Mouse (Mus musculus): Measurements from ENCODE around the gene Pafah1b2. TPM values are rescaled to one million over a fixed set of nuclear protein-coding genes. Genes with fewer than 3 reads are reported as not detected.
A peak's percentile ranks its signal among the peaks of the same experiment; 100 is the strongest.

Pafah1b2 gene
- polyA plus RNA-seq, 1 experiment from 2014 or later, result 148 TPM

DNA sequence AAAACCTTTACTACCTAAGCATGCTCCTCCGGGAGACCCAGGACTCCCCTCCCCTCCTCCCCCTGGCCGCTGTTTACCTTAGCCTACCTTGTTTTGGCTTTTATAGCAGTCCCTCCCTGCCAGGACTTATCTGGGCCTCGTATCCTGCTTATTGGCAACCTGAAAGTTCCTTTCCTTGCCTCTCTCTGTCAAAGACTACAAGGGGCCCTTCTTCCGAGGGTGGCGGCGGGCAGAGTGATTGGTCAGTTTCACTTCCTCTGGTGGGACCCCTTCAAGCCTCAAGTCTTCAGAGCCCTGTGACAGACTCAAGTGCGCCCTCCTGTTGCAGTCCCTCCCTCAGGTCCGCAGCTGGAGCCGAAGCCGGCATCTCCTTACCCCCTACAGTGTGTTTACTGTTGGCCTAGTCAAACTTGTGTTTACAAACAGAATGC lies 1.8 kb upstream of the Pafah1b2 start:
- Histone ChIP-seq H3K4me1 (ENCODE audit: control insufficient read depth in 2 of 2, insufficient read depth in 2 of 2, low read length in 2 of 2) (peaks cover 24 to 46% of the 10 kb centered on the region in 2 experiments), H3K27me3 (ENCODE audit: control insufficient read depth, insufficient read depth, low read length) (no peaks in the 10 kb centered on the region), H3K27ac (replicated peaks in 1 of 2; ENCODE audit: control insufficient read depth in 1 of 2, insufficient read depth in 1 of 2, low read depth in 2 of 2, low read length in 2 of 2) (peak overlapping the region; percentile 65 to 95), H3K4me2 (ENCODE audit: low read length) (peak overlapping the region; percentile 78), H3K4me3 (ENCODE audit: control insufficient read depth in 1 of 2, insufficient read depth in 1 of 2, low read depth in 1 of 2, low read length in 2 of 2) (peak overlapping the region; percentile 55 to 95), H3K36me3 (ENCODE audit: control insufficient read depth, insufficient read depth, low read length) (peaks cover 9% of the 10 kb centered on the region; the same call in 1 of the 2 replicates), H3K9me3 (ENCODE audit: control insufficient read depth, low read length) (no peaks in the 10 kb centered on the region), H3K9ac (ENCODE audit: low read length) (peak overlapping the region; percentile 98)
- 2% methylated on average over 10 of the region's 10 CpGs for WGBS
- ATAC-seq (ENCODE audit: insufficient number of reproducible peaks, insufficient read depth, low FRiP score, low read depth), result no peak

DNA sequence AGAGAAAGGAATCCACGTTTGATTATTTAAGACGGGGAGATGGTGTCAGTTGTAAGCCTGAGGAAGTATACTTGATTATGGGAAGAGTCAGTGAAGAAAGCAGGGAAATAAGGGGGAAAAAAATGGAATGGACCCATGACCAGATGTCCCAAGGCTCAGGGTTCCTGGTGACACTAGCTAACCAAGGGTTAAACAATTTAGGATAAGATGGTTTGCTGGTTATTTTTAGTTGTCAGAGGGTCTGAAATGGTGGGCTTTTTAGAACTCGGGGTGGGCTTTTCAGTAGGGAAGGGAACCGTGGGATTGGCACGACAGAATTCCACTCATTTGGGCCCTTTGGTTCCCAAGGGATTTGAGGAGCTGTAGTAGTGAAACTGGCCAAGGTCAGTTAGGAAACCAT lies 1.1 kb upstream of the Pafah1b2 start:
- Histone ChIP-seq H3K4me2 (ENCODE audit: low read length) (peak overlapping the region; percentile 78), H3K4me1 (ENCODE audit: control insufficient read depth in 2 of 2, insufficient read depth in 2 of 2, low read length in 2 of 2) (peaks cover 24 to 46% of the 10 kb centered on the region in 2 experiments), H3K9ac (ENCODE audit: low read length) (peak overlapping the region; percentile 98), H3K4me3 (ENCODE audit: control insufficient read depth in 1 of 2, insufficient read depth in 1 of 2, low read depth in 1 of 2, low read length in 2 of 2) (peak overlapping the region; percentile 91 to 95), H3K36me3 (ENCODE audit: control insufficient read depth, insufficient read depth, low read length) (peaks cover 3% of the 10 kb centered on the region; the same call in 1 of the 2 replicates), H3K9me3 (ENCODE audit: control insufficient read depth, low read length) (no peaks in the 10 kb centered on the region), H3K27me3 (ENCODE audit: control insufficient read depth, insufficient read depth, low read length) (no peaks in the 10 kb centered on the region), H3K27ac (replicated peaks in 1 of 2; ENCODE audit: control insufficient read depth in 1 of 2, insufficient read depth in 1 of 2, low read depth in 2 of 2, low read length in 2 of 2) (peak overlapping the region; percentile 70 to 95)
- no peak for ATAC-seq (ENCODE audit: insufficient number of reproducible peaks, insufficient read depth, low FRiP score, low read depth)
- 2% methylated on average over 5 of the region's 5 CpGs for WGBS

DNA sequence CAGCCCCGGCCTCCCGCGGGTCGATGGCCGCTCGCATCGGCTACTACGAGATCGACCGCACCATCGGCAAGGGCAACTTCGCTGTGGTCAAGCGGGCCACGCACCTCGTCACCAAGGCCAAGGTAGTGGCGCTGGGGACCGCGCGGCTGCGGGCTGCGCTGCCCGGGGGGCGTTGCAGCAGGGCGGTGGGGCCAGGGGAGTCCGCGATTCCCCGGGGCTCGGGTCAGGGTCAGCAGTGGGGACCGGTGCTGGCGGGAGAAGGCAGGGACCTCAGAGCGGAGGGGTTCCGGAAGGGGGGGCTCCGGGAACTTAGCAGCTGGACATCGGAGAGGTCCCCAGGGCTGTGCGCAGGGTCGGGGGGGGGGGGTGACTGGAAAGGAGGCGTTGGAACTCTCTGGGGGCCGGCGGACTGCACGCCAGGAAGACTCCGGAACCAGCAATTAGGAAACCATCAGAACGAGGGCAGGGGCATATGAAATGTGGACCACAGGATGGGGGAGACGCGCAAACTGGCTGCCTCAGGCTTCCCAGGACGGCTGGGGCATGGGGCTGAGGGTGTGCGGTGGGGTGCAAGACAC lies 608 bp upstream of the Pafah1b2 start:
- WGBS, result under 1% methylated on average over 40 of the region's 46 CpGs
- peak; percentile 37 for ATAC-seq (ENCODE audit: insufficient number of reproducible peaks, insufficient read depth, low FRiP score, low read depth)
- H3K4me1 ChIP-seq (ENCODE audit: control insufficient read depth in 2 of 2, insufficient read depth in 2 of 2, low read length in 2 of 2), result peaks cover 24 to 45% of the 10 kb centered on the region in 2 experiments

GRCm38 (mm10) chr9:46011094-46011970 lies 1.2 kb downstream of the Pafah1b2 start:
- Histone ChIP-seq H3K4me1 (ENCODE audit: control insufficient read depth in 2 of 2, insufficient read depth in 2 of 2, low read length in 2 of 2) (peaks cover 20 to 35% of the 10 kb centered on the region in 2 experiments), H3K9me3 (ENCODE audit: control insufficient read depth, low read length) (no peaks in the 10 kb centered on the region), H3K27ac (replicated peaks in 1 of 2; ENCODE audit: control insufficient read depth in 1 of 2, insufficient read depth in 1 of 2, low read depth in 2 of 2, low read length in 2 of 2) (peak overlapping the region in 1 of 2 experiments; percentile 55; a peak in 1 of 4 replicates), H3K4me2 (ENCODE audit: low read length) (peak overlapping the region; percentile 78), H3K9ac (ENCODE audit: low read length) (peak overlapping the region; percentile 98; the same call in 1 of the 2 replicates), H3K36me3 (ENCODE audit: control insufficient read depth, insufficient read depth, low read length) (no peaks in the 10 kb centered on the region), H3K27me3 (ENCODE audit: control insufficient read depth, insufficient read depth, low read length) (no peaks in the 10 kb centered on the region), H3K4me3 (ENCODE audit: control insufficient read depth in 1 of 2, insufficient read depth in 1 of 2, low read depth in 1 of 2, low read length in 2 of 2) (no peak overlapping the region)
- no peak for ATAC-seq (ENCODE audit: insufficient number of reproducible peaks, insufficient read depth, low FRiP score, low read depth)
- WGBS, result 49% methylated on average over 3 of the region's 3 CpGs

More for the DNA sequence above, 608 bp upstream of the Pafah1b2 start:
- Histone ChIP-seq H3K4me3 (ENCODE audit: control insufficient read depth in 1 of 2, insufficient read depth in 1 of 2, low read depth in 1 of 2, low read length in 2 of 2) (peak overlapping the region; percentile 91 to 95), H3K36me3 (ENCODE audit: control insufficient read depth, insufficient read depth, low read length) (no peaks in the 10 kb centered on the region; the same call in 1 of the 2 replicates), H3K27me3 (ENCODE audit: control insufficient read depth, insufficient read depth, low read length) (no peaks in the 10 kb centered on the region), H3K4me2 (ENCODE audit: low read length) (peak overlapping the region; percentile 78), H3K27ac (replicated peaks in 1 of 2; ENCODE audit: control insufficient read depth in 1 of 2, insufficient read depth in 1 of 2, low read depth in 2 of 2, low read length in 2 of 2) (peak overlapping the region; percentile 70 to 95), H3K9ac (ENCODE audit: low read length) (peak overlapping the region; percentile 98), H3K9me3 (ENCODE audit: control insufficient read depth, low read length) (no peaks in the 10 kb centered on the region)

DNA sequence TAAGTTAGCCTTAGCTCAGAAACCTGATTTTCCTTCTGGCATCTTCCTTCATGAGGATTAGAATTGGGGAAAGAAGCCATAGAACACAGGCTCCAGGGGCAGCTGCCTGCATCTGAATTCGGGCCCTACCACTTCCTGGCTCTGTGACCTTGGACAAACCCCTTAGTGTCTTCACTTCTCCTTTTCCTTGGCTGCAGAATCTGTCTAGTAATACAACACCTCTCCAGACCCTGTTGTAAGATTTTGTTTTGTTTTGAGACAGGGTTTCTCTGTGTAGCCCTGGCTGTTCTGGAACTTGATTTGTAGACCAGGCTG lies 2.9 kb downstream of the Pafah1b2 start:
- WGBS, result 61% methylated on average over 1 of the region's 1 CpGs
- Histone ChIP-seq H3K9me3 (ENCODE audit: control insufficient read depth, low read length) (no peaks in the 10 kb centered on the region), H3K4me1 (ENCODE audit: control insufficient read depth in 2 of 2, insufficient read depth in 2 of 2, low read length in 2 of 2) (peaks cover 10 to 18% of the 10 kb centered on the region in 2 experiments), H3K36me3 (ENCODE audit: control insufficient read depth, insufficient read depth, low read length) (no peaks in the 10 kb centered on the region), H3K4me3 (ENCODE audit: control insufficient read depth in 1 of 2, insufficient read depth in 1 of 2, low read depth in 1 of 2, low read length in 2 of 2) (no peak overlapping the region), H3K9ac (ENCODE audit: low read length) (no peak overlapping the region), H3K27ac (replicated peaks in 1 of 2; ENCODE audit: control insufficient read depth in 1 of 2, insufficient read depth in 1 of 2, low read depth in 2 of 2, low read length in 2 of 2) (no peak overlapping the region), H3K4me2 (ENCODE audit: low read length) (no peak overlapping the region), H3K27me3 (ENCODE audit: control insufficient read depth, insufficient read depth, low read length) (no peaks in the 10 kb centered on the region)
- ATAC-seq (ENCODE audit: insufficient number of reproducible peaks, insufficient read depth, low FRiP score, low read depth), result no peak

DNA sequence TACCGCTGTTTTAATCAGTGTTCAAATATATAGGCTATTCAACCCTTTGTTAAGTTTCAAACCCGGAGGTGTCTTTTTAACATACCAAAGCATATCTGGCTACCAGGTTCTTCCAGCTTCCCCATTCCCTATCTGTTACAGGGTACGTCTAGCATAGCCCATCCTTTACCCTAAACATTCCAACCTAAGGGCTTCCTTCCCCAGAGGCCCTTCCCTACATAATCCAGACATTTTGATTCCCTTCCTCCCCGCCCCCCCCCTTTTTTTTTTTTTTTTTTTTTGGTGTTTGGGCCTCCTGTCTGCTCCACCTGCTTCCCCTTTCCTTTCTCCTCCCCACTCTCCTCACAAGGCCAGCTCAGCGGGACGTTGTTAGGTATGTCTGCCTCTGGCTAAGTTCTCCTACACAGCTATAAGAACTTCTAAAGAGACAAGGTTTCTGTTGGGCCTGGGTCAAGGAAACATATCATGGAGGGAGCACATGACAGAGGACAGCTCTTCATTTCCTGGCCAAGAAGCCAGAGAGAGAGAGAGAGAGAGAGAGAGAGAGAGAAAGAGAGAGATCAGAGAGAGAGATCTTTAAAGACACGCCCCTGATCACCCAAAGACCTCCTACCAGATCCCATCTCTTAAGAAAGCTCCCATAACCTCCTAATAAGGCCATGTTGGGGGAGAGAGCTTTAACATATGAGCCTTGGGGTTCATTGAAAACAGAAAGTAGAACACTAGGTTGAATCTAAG lies 3.4 kb downstream of the Pafah1b2 start:
- no peak overlapping the region for H3K4me2 ChIP-seq (ENCODE audit: low read length)
- H3K4me1 ChIP-seq (ENCODE audit: control insufficient read depth in 2 of 2, insufficient read depth in 2 of 2, low read length in 2 of 2), result peaks cover 5 to 13% of the 10 kb centered on the region in 2 experiments
- no peaks in the 10 kb centered on the region for H3K9me3 ChIP-seq (ENCODE audit: control insufficient read depth, low read length)
- H3K27me3 ChIP-seq (ENCODE audit: control insufficient read depth, insufficient read depth, low read length), result no peaks in the 10 kb centered on the region
- H3K27ac ChIP-seq (replicated peaks in 1 of 2; ENCODE audit: control insufficient read depth in 1 of 2, insufficient read depth in 1 of 2, low read depth in 2 of 2, low read length in 2 of 2), result no peak overlapping the region
- H3K9ac ChIP-seq (ENCODE audit: low read length), result no peak overlapping the region
- no peaks in the 10 kb centered on the region for H3K36me3 ChIP-seq (ENCODE audit: control insufficient read depth, insufficient read depth, low read length)
- WGBS, result 67% methylated on average over 7 of the region's 7 CpGs
- ATAC-seq (ENCODE audit: insufficient number of reproducible peaks, insufficient read depth, low FRiP score, low read depth), result no peak
- H3K4me3 ChIP-seq (ENCODE audit: control insufficient read depth in 1 of 2, insufficient read depth in 1 of 2, low read depth in 1 of 2, low read length in 2 of 2), result no peak overlapping the region

GRCm38 (mm10) chr9:46006224-46006623 lies 6.3 kb downstream of the Pafah1b2 start:
- no peaks in the 10 kb centered on the region for H3K4me1 ChIP-seq (ENCODE audit: control insufficient read depth in 2 of 2, insufficient read depth in 2 of 2, low read length in 2 of 2)
- no peaks in the 10 kb centered on the region for H3K9me3 ChIP-seq (ENCODE audit: control insufficient read depth, low read length)
- ATAC-seq (ENCODE audit: insufficient number of reproducible peaks, insufficient read depth, low FRiP score, low read depth), result no peak
- WGBS, result 64% methylated on average over 5 of the region's 5 CpGs
- no peaks in the 10 kb centered on the region for H3K27me3 ChIP-seq (ENCODE audit: control insufficient read depth, insufficient read depth, low read length)
- H3K27ac ChIP-seq (replicated peaks in 1 of 2; ENCODE audit: control insufficient read depth in 1 of 2, insufficient read depth in 1 of 2, low read depth in 2 of 2, low read length in 2 of 2), result no peak overlapping the region
- no peak overlapping the region for H3K9ac ChIP-seq (ENCODE audit: low read length)
- H3K36me3 ChIP-seq (ENCODE audit: control insufficient read depth, insufficient read depth, low read length), result no peaks in the 10 kb centered on the region
- no peak overlapping the region for H3K4me2 ChIP-seq (ENCODE audit: low read length)
- H3K4me3 ChIP-seq (ENCODE audit: control insufficient read depth in 1 of 2, insufficient read depth in 1 of 2, low read depth in 1 of 2, low read length in 2 of 2), result no peak overlapping the region
